Mouse (Mus musculus) embryo, embryonic 9.5 days (tissue): Measurements from ENCODE around the gene Dnah14.

Source experiments
- DNase-seq: peaks from one replicate; pipeline ENCODE4 v3.0.0-alpha.2; 2017; ENCODE audit errors: extremely low spot score

The Dnah14 gene

GRCm38 (mm10) chr1:181853081-181853736, 276.9 kb downstream of the Dnah14 start:
- DNase-seq = peak; percentile 23

GRCm38 (mm10) chr1:181854829-181855228, 278.5 kb downstream of the Dnah14 start:
- DNase-seq = no peak

- no peak for DNase-seq
Observed at GRCm38 (mm10) chr1:181856329-181856728, 280.0 kb downstream of the Dnah14 start.

DNA sequence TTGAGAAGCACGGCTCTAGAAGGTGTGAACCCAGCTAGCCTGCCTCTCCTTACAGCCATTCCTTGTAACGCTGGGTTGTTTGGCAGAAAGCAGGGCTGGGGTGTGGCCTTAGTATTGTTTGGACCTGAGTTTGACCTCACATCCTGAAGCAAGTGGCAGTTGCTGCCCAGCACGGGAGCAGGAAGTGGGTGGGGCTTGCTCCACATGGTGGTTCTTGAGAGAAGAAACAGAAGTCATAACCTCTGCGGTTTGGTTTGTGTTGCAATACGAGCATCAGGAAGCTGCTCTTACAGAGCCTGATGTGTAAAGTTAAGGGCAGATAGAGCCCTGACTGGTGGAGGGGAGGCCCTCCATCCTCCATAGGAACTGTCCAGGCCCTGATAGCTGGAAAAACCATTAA, 284.3 kb downstream of the Dnah14 start:
- peak; percentile 53 for DNase-seq

DNA sequence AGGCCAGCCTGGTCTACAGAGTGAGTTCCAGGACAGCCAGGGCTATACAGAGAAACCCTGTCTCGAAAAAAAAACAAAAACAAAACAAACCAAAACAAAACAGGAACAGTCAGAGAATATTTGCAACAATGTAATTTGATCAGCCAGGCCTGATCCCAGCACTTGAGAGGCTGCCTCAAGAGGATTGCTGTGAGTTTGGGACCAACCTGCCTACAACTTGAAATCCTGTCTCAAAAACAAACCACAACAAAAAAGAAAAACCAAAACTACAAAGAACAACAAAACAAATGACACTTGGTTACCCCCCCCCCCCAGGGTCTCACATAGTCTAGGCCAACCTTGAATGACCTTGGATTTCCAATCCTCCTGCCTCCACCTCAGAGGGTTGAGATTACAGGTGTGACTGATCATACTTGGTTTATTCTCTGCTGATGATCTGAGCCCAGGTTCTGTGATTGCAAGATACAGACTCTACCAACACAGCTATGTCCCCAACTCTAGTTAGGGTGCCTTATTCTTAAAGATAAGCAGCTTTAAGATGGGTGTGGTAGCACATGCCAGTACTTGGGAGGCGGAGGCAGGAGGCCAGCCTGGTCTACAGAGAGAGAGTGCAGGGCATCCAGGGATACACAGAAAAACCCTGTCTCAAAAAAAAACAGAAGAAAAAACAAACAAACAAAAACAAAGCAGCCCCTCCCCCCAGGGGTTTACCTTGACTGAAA, 285.0 kb downstream of the Dnah14 start:
- no peak for DNase-seq

DNA sequence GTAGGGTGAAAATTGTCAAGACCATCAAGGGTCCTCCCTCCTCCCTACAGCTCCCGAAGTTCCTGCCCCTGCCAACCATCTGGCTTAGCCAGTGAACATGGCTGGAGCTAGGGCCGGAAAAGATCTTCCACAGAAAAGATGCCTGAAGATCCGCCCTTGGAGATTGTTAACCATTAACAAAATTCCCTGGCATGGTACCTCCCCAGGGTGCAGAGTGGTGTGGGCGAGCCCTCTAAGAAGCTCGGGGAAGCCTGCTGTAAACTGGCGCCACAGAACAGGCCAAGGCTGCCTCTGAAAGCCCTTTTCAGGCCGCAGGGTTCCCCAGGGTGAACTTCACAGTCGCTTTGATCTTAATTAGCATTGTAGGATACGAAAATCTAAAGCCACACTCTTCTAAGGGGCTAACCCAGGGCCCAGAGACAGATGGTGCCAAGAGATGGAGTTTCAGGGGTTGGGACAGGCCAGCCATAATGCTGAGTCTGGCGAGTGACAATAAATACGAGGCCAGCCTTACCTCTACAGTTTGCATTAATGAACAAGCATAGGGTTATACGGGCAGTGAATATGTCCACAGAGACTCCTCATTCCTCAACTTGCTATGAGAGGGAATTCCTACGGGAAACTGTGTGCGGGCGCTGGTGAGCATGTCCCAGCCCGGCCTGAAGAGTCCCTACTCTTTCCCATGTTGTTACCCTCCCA, 286.5 kb downstream of the Dnah14 start:
- no peak for DNase-seq

DNA sequence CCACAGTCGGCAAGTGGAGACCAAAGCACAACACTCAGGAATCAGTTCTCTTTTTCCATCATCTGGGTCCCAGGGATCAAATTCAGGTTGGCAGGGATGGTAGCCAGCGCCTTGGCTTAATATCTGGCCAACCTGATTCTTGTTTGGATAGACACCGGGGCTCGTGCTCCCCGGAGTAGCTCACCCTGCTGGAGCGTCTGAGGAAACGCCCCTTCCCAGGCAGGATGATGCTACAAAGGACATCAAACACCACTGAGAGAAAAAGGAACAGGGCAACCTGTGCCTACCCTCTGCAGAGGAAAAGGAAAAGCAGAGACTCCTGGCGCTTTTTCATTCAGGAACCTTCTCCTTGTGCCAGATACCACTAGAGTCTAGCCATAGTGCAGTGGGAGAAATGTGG, 287.1 kb downstream of the Dnah14 start:
- no peak for DNase-seq
